Mouse (Mus musculus) hindbrain, embryonic 14.5 days (tissue): ENCODE data around the gene Gm10181. TPM values are rescaled to one million over a fixed set of nuclear protein-coding genes. Genes with fewer than 3 reads are reported as not detected.

Source experiments
- ATAC-seq: fragments of 200-750 bp; cut with Nextera tagmentation; 2 replicates; pipeline ENCODE4 v1.8.0; 2017; ENCODE audit warnings: moderate number of reproducible peaks, mild to moderate bottlenecking, moderate TSS enrichment, moderate library complexity; ENCODE audit not compliant: low FRiP score
- DNase-seq: peaks from one replicate; pipeline ENCODE4 v3.0.0-alpha.2; 2015; ENCODE audit warnings: low spot score
- H3K27ac ChIP-seq: fragments of 300-500 bp; sonication (generic); 2 replicates; pipeline ENCODE4 v1.5.1; 2014; ENCODE audit warnings: mild to moderate bottlenecking, moderate library complexity
- H3K27me3 ChIP-seq: fragments of 300-500 bp; sonication (generic); 2 replicates; pipeline ENCODE4 v1.6.1; 2014; ENCODE audit warnings: mild to moderate bottlenecking, low read length, mixed read lengths; ENCODE audit not compliant: control insufficient read depth, insufficient read depth
- H3K36me3 ChIP-seq: fragments of 300-500 bp; sonication (generic); replicated peaks from 2 replicates; pipeline ENCODE4 v1.6.1; 2014; ENCODE audit not compliant: control insufficient read depth, insufficient read depth
- H3K4me1 ChIP-seq: fragments of 300-500 bp; sonication (generic); replicated peaks from 2 replicates; pipeline ENCODE4 v1.6.1; 2014; ENCODE audit warnings: antibody characterized with exemption, low read length, mixed read lengths; ENCODE audit not compliant: control insufficient read depth, insufficient read depth
- H3K4me2 ChIP-seq: fragments of 300-500 bp; sonication (generic); replicated peaks from 2 replicates; pipeline ENCODE4 v1.6.1; 2014; ENCODE audit warnings: mild to moderate bottlenecking, moderate library complexity
- H3K4me3 ChIP-seq: fragments of 300-500 bp; sonication (generic); replicated peaks from 2 replicates; pipeline ENCODE4 v1.5.1; 2014; ENCODE audit warnings: mild to moderate bottlenecking, low read length
- H3K9ac ChIP-seq: fragments of 300-500 bp; sonication (generic); 2 replicates; pipeline ENCODE4 v1.6.1; 2014
- H3K9me3 ChIP-seq: fragments of 300-500 bp; sonication (generic); 2 replicates; pipeline ENCODE4 v1.6.1; 2016; ENCODE audit warnings: low read length; ENCODE audit not compliant: control insufficient read depth
- WGBS: fragments of 180-500 bp; shearing (Covaris S2); extraction: QIAGEN DNeasy Blood & Tissue Kit; methylation state at CpG from one replicate; pipeline ENCODE4 v1.1.7; 2014; 5-methylcytosine and 5-hydroxymethylcytosine counted together
- polyA plus RNA-seq: library from polyadenylated mRNA; unstranded; fragments of >200 nt; fragmentation: Nextera tagmentation; extraction: Ambion mirVana; gene quantifications from 2 replicates; pipeline ENCODE4 v1.2.1, GENCODE M21; 2014

The Gm10181 gene
- polyA plus RNA-seq, 1 experiment from 2014 or later, result not detected

GRCm38 (mm10) chr9:25138900-25139299 lies 49.7 kb downstream of the Gm10181 start:
- Histone ChIP-seq H3K9me3 (no peaks in the 10 kb centered on the region), H3K27ac (no peak overlapping the region), H3K36me3 (no peaks in the 10 kb centered on the region), H3K4me1 (no peaks in the 10 kb centered on the region), H3K27me3 (no peaks in the 10 kb centered on the region), H3K9ac (no peak overlapping the region), H3K4me2 (no peak overlapping the region), H3K4me3 (no peak overlapping the region)
- WGBS, result 88% methylated on average over 1 of the region's 1 CpGs
- DNase-seq (no peak), ATAC-seq (no peak)

Other genes with a start within 250 kb of the Gm10181 start
- 36.7 and 40.3 TPM in 2 replicates for gene Herpud2, start 62.4 kb downstream of the Gm10181 start, polyA plus RNA-seq
- 255 and 279 TPM in 2 replicates for gene Sept7, start 163.0 kb downstream of the Gm10181 start, polyA plus RNA-seq